Mouse (Mus musculus) thymus, adult 2 months (tissue): Measurements from ENCODE around the gene Mdk. TPM values are rescaled to one million over a fixed set of nuclear protein-coding genes. Genes with fewer than 3 reads are reported as not detected.

Source experiments
- DNase-seq: peaks from one replicate; pipeline ENCODE4 v3.0.0; 2021
- H3K27ac ChIP-seq: fragments of 200-500 bp; 2 replicates; pipeline ENCODE4 v1.5.1; 2012; ENCODE audit warnings: low read length, control low read depth; ENCODE audit not compliant: control insufficient read depth, insufficient read depth
- H3K27me3 ChIP-seq: fragments of 200-500 bp; 2 replicates; pipeline ENCODE4 v1.6.1; 2012; ENCODE audit warnings: mild to moderate bottlenecking, low read length, moderate library complexity, mixed read lengths; ENCODE audit not compliant: control insufficient read depth, insufficient read depth
- H3K36me3 ChIP-seq: fragments of 200-500 bp; 2 replicates; pipeline ENCODE4 v1.6.1; 2012; ENCODE audit warnings: mild to moderate bottlenecking, low read length, moderate library complexity; ENCODE audit not compliant: control insufficient read depth, insufficient read depth
- H3K4me1 ChIP-seq: fragments of 200-500 bp; replicated peaks from 2 replicates; pipeline ENCODE4 v1.6.1; 2012; ENCODE audit warnings: low read length; ENCODE audit not compliant: control insufficient read depth, insufficient read depth
- H3K4me3 ChIP-seq: fragments of 200-500 bp; 2 replicates; pipeline ENCODE4 v1.5.1; 2012; ENCODE audit warnings: mild to moderate bottlenecking, low read length, control low read depth, moderate library complexity; ENCODE audit not compliant: control insufficient read depth, insufficient read depth
- CTCF ChIP-seq: fragments of 200-500 bp; IDR thresholded peaks from 2 replicates; pipeline ENCODE4 v1.5.1; 2012; ENCODE audit warnings: mild to moderate bottlenecking, control low read depth, low read length, moderate library complexity, borderline replicate concordance; ENCODE audit not compliant: control insufficient read depth, poor library complexity, insufficient read depth; ENCODE audit errors: extremely low read depth
- POLR2A ChIP-seq: fragments of 200-500 bp; IDR thresholded peaks from 2 replicates; pipeline ENCODE4 v1.6.1; 2012; ENCODE audit warnings: mild to moderate bottlenecking, low read length, control low read depth, moderate library complexity; ENCODE audit not compliant: control insufficient read depth, poor library complexity, insufficient read depth; ENCODE audit errors: extremely low read depth
- WGBS: fragments of 180-500 bp; shearing (Covaris S2); methylation state at CpG from one replicate; pipeline ENCODE4 v1.1.7; 2018; 5-methylcytosine and 5-hydroxymethylcytosine counted together
- polyA plus RNA-seq: library from polyadenylated mRNA; depleted of rRNA; stranded (reverse); fragments of >200 nt; gene quantifications from 2 replicates; pipeline ENCODE4 v1.2.3, GENCODE M21; 2012; rRNA removed

Gene Mdk
- polyA plus RNA-seq, 1 experiment = 17.7 TPM

- WGBS = 97% methylated on average over 4 of the region's 4 CpGs
- peaks cover 15% of the 10 kb centered on the region for H3K36me3 ChIP-seq
- no peak for DNase-seq
These were observed 48.1 kb downstream of the Mdk start for GRCm38 (mm10) chr2:91883961-91884360.

More at GRCm38 (mm10) chr2:91883961-91884360, 48.1 kb downstream of the Mdk start:
- Histone ChIP-seq H3K27me3 (no peaks in the 10 kb centered on the region), H3K4me3 (no peak overlapping the region), H3K27ac (no peak overlapping the region), H3K4me1 (no peaks in the 10 kb centered on the region)
- TF ChIP-seq POLR2A (no peak), CTCF (no peak)

Other genes with a start within 250 kb of the Mdk start
- 50.4 and 50.7 TPM in 2 replicates for gene Atg13, start 221.7 kb downstream of the Mdk start, polyA plus RNA-seq
- gene Harbi1, start 221.4 kb downstream of the Mdk start, polyA plus RNA-seq = 4.4 and 4.6 TPM in 2 replicates
- 35.0 and 41.7 TPM in 2 replicates for gene Ambra1, start 202.2 kb downstream of the Mdk start, polyA plus RNA-seq
- gene Chrm4, start 5.0 kb downstream of the Mdk start, polyA plus RNA-seq = 0.80 and 0.87 TPM in 2 replicates
- gene Gm9821, start 13.4 kb upstream of the Mdk start, polyA plus RNA-seq = 0.08 TPM in 1 of 2 replicates, not detected in the other
- gene Dgkz, start 43.6 kb upstream of the Mdk start, polyA plus RNA-seq = 1,103 and 1,229 TPM in 2 replicates
- gene Creb3l1, start 92.2 kb upstream of the Mdk start, polyA plus RNA-seq = 1.7 and 1.8 TPM in 2 replicates
- gene Phf21a, start 160.8 kb upstream of the Mdk start, polyA plus RNA-seq = 81.1 and 81.6 TPM in 2 replicates